Mouse (Mus musculus) c-Kit-positive CD71-positive TER-119-positive erythroid progenitor cells, embryonic 14.5 days (primary cell): ENCODE results near the gene Tacr3.

Experiments used
- DNase-seq: peaks from one replicate; pipeline ENCODE4 v3.0.0-alpha.2; 2013; ENCODE audit warnings: low spot score

Tacr3 gene

GRCm38 (mm10) chr3:134828875-134829530 lies at the start of gene Tacr3:
Gene Tacr3 (plus strand): TSS chr3:134829007.
- DNase-seq = no peak

GRCm38 (mm10) chr3:134828492-134828874 lies 324 bp upstream of the Tacr3 start:
- DNase-seq = no peak

- no peak for DNase-seq
Observed at GRCm38 (mm10) chr3:134829531-134829921, 719 bp downstream of the Tacr3 start.

GRCm38 (mm10) chr3:134851342-134851741 lies 22.5 kb downstream of the Tacr3 start:
- DNase-seq = no peak

- no peak for DNase-seq
Observed at GRCm38 (mm10) chr3:134877701-134878100, 48.9 kb downstream of the Tacr3 start.

- no peak for DNase-seq
Observed at GRCm38 (mm10) chr3:134895831-134896230, 67.0 kb downstream of the Tacr3 start.

- DNase-seq = no peak
Observed at GRCm38 (mm10) chr3:134908890-134909289, 80.1 kb downstream of the Tacr3 start.

- DNase-seq = no peak
Observed at GRCm38 (mm10) chr3:134934703-134935102, 105.9 kb downstream of the Tacr3 start.

- DNase-seq = no peak
Observed at GRCm38 (mm10) chr3:134935461-134935860, 106.7 kb downstream of the Tacr3 start.

- DNase-seq = no peak
Observed at GRCm38 (mm10) chr3:134963461-134963860, 134.7 kb downstream of the Tacr3 start.

GRCm38 (mm10) chr3:134978902-134979301 lies 150.1 kb downstream of the Tacr3 start:
- no peak for DNase-seq

- no peak for DNase-seq
Observed at GRCm38 (mm10) chr3:134980140-134980539, 151.3 kb downstream of the Tacr3 start.
